Mouse (Mus musculus): ENCODE results near the gene Wipi2. TPM values are rescaled to one million over a fixed set of nuclear protein-coding genes. Genes with fewer than 3 reads are reported as not detected.

Gene Wipi2
- 66.4 and 68.0 TPM in 2 replicates for polyA plus RNA-seq (2016; fragmentation: Nextera tagmentation; extraction: Ambion mirVana)

- WGBS: 87% methylated on average over 2 of the region's 2 CpGs
- H3K4me1 ChIP-seq: peaks cover 20% of the 10 kb centered on the region
- H3K36me3 ChIP-seq (replicated peaks): peaks cover 16% of the 10 kb centered on the region
- no peaks in the 10 kb centered on the region for H3K27me3 ChIP-seq (replicated peaks; ENCODE audit: low read depth, poor library complexity, severe bottlenecking)
- peak within 1 kb of the TSS; percentile 95 for H3K27ac ChIP-seq (replicated peaks)
- H3K4me3 ChIP-seq: peak within 1 kb of the TSS; percentile 100
- DNase-seq (ENCODE audit: low spot score): no peak
- no peaks in the 10 kb centered on the region for H3K9me3 ChIP-seq
Measured at GRCm38 (mm10) chr5:142627398-142627797, at the start of gene Wipi2. TSS of gene Wipi2 (plus strand) at chr5:142627698.

- no peak overlapping the region for H3K27ac ChIP-seq (replicated peaks)
- H3K4me1 ChIP-seq: no peaks in the 10 kb centered on the region
- H3K4me3 ChIP-seq: no peak overlapping the region
- no peaks in the 10 kb centered on the region for H3K27me3 ChIP-seq (replicated peaks; ENCODE audit: low read depth, poor library complexity, severe bottlenecking)
- H3K36me3 ChIP-seq (replicated peaks): no peaks in the 10 kb centered on the region
- DNase-seq (ENCODE audit: low spot score): no peak
- WGBS: 86% methylated on average over 10 of the region's 10 CpGs
- 0 out of 2 replicates have a peak, but pooled peaks cover 2% of the 10 kb centered on the region for H3K9me3 ChIP-seq
Measured at GRCm38 (mm10) chr5:142578192-142578591, 49.3 kb upstream of the Wipi2 start.

GRCm38 (mm10) chr5:142581517-142581916, 46.0 kb upstream of the Wipi2 start:
- Histone ChIP-seq H3K9me3 (0 out of 2 replicates have a peak, but pooled peaks cover 2% of the 10 kb centered on the region), H3K36me3 (replicated peaks) (no peaks in the 10 kb centered on the region)
- WGBS: 23% methylated on average over 5 of the region's 5 CpGs

GRCm38 (mm10) chr5:142583616-142584126, 43.8 kb upstream of the Wipi2 start:
- Histone ChIP-seq H3K27me3 (replicated peaks; ENCODE audit: low read depth, poor library complexity, severe bottlenecking) (no peaks in the 10 kb centered on the region), H3K4me3 (no peak overlapping the region), H3K36me3 (replicated peaks) (no peaks in the 10 kb centered on the region), H3K9me3 (no peaks in the 10 kb centered on the region), H3K4me1 (peaks cover 6% of the 10 kb centered on the region), H3K27ac (replicated peaks) (no peak overlapping the region)
- WGBS: 63% methylated on average over 14 of the region's 14 CpGs
- DNase-seq (ENCODE audit: low spot score): no peak

More at GRCm38 (mm10) chr5:142581517-142581916, 46.0 kb upstream of the Wipi2 start:
- H3K4me1 ChIP-seq: peaks cover 6% of the 10 kb centered on the region
- H3K4me3 ChIP-seq: no peak overlapping the region
- no peaks in the 10 kb centered on the region for H3K27me3 ChIP-seq (replicated peaks; ENCODE audit: low read depth, poor library complexity, severe bottlenecking)
- peak; percentile 78 for DNase-seq (ENCODE audit: low spot score)
- H3K27ac ChIP-seq (replicated peaks): no peak overlapping the region

GRCm38 (mm10) chr5:142590953-142591616, 36.4 kb upstream of the Wipi2 start:
- no peaks in the 10 kb centered on the region for H3K36me3 ChIP-seq (replicated peaks)
- H3K4me3 ChIP-seq: no peak overlapping the region
- H3K4me1 ChIP-seq: peaks cover 15% of the 10 kb centered on the region
- no peaks in the 10 kb centered on the region for H3K9me3 ChIP-seq
- H3K27ac ChIP-seq (replicated peaks): no peak overlapping the region
- WGBS: 81% methylated on average over 6 of the region's 6 CpGs
- H3K27me3 ChIP-seq (replicated peaks; ENCODE audit: low read depth, poor library complexity, severe bottlenecking): no peaks in the 10 kb centered on the region
- no peak for DNase-seq (ENCODE audit: low spot score)

GRCm38 (mm10) chr5:142595698-142596097, 31.8 kb upstream of the Wipi2 start:
- Histone ChIP-seq H3K9me3 (no peaks in the 10 kb centered on the region), H3K4me1 (peaks cover 5% of the 10 kb centered on the region; the same call in 1 of the 2 replicates), H3K27me3 (replicated peaks; ENCODE audit: low read depth, poor library complexity, severe bottlenecking) (no peaks in the 10 kb centered on the region), H3K36me3 (replicated peaks) (no peaks in the 10 kb centered on the region), H3K27ac (replicated peaks) (no peak overlapping the region), H3K4me3 (no peak overlapping the region)
- 81% methylated on average over 3 of the region's 3 CpGs for WGBS
- DNase-seq (ENCODE audit: low spot score): no peak

GRCm38 (mm10) chr5:142596723-142597122, 30.8 kb upstream of the Wipi2 start:
- Histone ChIP-seq H3K4me1 (peaks cover 5% of the 10 kb centered on the region; the same call in 1 of the 2 replicates), H3K9me3 (no peaks in the 10 kb centered on the region), H3K27ac (replicated peaks) (no peak overlapping the region), H3K4me3 (no peak overlapping the region), H3K36me3 (replicated peaks) (no peaks in the 10 kb centered on the region), H3K27me3 (replicated peaks; ENCODE audit: low read depth, poor library complexity, severe bottlenecking) (no peaks in the 10 kb centered on the region)
- 81% methylated on average over 6 of the region's 6 CpGs for WGBS
- no peak for DNase-seq (ENCODE audit: low spot score)

GRCm38 (mm10) chr5:142597648-142598390, 29.7 kb upstream of the Wipi2 start:
- Histone ChIP-seq H3K4me3 (no peak overlapping the region), H3K4me1 (peaks cover 5% of the 10 kb centered on the region; the same call in 1 of the 2 replicates), H3K27ac (replicated peaks) (no peak overlapping the region), H3K27me3 (replicated peaks; ENCODE audit: low read depth, poor library complexity, severe bottlenecking) (no peaks in the 10 kb centered on the region), H3K36me3 (replicated peaks) (no peaks in the 10 kb centered on the region), H3K9me3 (no peaks in the 10 kb centered on the region)
- WGBS: 74% methylated on average over 6 of the region's 6 CpGs
- no peak for DNase-seq (ENCODE audit: low spot score)

GRCm38 (mm10) chr5:142604379-142604778, 23.1 kb upstream of the Wipi2 start:
- no peak for DNase-seq (ENCODE audit: low spot score)
- no peak overlapping the region for H3K27ac ChIP-seq (replicated peaks)
- H3K27me3 ChIP-seq (replicated peaks; ENCODE audit: low read depth, poor library complexity, severe bottlenecking): peaks cover 34% of the 10 kb centered on the region
- WGBS: 79% methylated on average over 7 of the region's 7 CpGs
- H3K9me3 ChIP-seq: no peaks in the 10 kb centered on the region
- peaks cover 15% of the 10 kb centered on the region for H3K4me1 ChIP-seq
- H3K36me3 ChIP-seq (replicated peaks): no peaks in the 10 kb centered on the region
- no peak overlapping the region for H3K4me3 ChIP-seq

- Histone ChIP-seq H3K4me1 (peaks cover 15% of the 10 kb centered on the region), H3K27me3 (replicated peaks; ENCODE audit: low read depth, poor library complexity, severe bottlenecking) (peaks cover 42% of the 10 kb centered on the region), H3K36me3 (replicated peaks) (no peaks in the 10 kb centered on the region), H3K27ac (replicated peaks) (no peak overlapping the region), H3K4me3 (no peak overlapping the region), H3K9me3 (no peaks in the 10 kb centered on the region)
- no peak for DNase-seq (ENCODE audit: low spot score)
- WGBS: 87% methylated on average over 12 of the region's 12 CpGs
Measured at GRCm38 (mm10) chr5:142605288-142605687, 22.2 kb upstream of the Wipi2 start.

- Histone ChIP-seq H3K36me3 (replicated peaks) (no peaks in the 10 kb centered on the region), H3K4me3 (peak within 1 kb of the TSS; percentile 61), H3K27me3 (replicated peaks; ENCODE audit: low read depth, poor library complexity, severe bottlenecking) (peaks cover 45% of the 10 kb centered on the region), H3K27ac (replicated peaks) (peak within 1 kb of the TSS; percentile 65), H3K4me1 (peaks cover 15% of the 10 kb centered on the region), H3K9me3 (0 out of 2 replicates have a peak, but pooled peaks cover 2% of the 10 kb centered on the region)
- WGBS: 3% methylated on average over 42 of the region's 42 CpGs
- DNase-seq (ENCODE audit: low spot score): peak; percentile 70
Measured at GRCm38 (mm10) chr5:142608259-142608988, 19.1 kb upstream of the Wipi2 start, which contains the start of gene Mmd2. TSS of gene Mmd2 (minus strand) at chr5:142608800.

GRCm38 (mm10) chr5:142608989-142609325, 18.5 kb upstream of the Wipi2 start:
- 8% methylated on average over 4 of the region's 4 CpGs for WGBS
- peaks cover 15% of the 10 kb centered on the region for H3K4me1 ChIP-seq
- H3K27ac ChIP-seq (replicated peaks): peak overlapping the region; percentile 65
- no peaks in the 10 kb centered on the region for H3K36me3 ChIP-seq (replicated peaks)
- H3K27me3 ChIP-seq (replicated peaks; ENCODE audit: low read depth, poor library complexity, severe bottlenecking): peaks cover 45% of the 10 kb centered on the region
- peak overlapping the region; percentile 61 for H3K4me3 ChIP-seq
- 0 out of 2 replicates have a peak, but pooled peaks cover 2% of the 10 kb centered on the region for H3K9me3 ChIP-seq
- DNase-seq (ENCODE audit: low spot score): no peak

Data from embryonic facial prominence, embryonic 10.5 days (tissue).